Mouse (Mus musculus): ENCODE results near the gene Camta1.

The Camta1 gene

DNA sequence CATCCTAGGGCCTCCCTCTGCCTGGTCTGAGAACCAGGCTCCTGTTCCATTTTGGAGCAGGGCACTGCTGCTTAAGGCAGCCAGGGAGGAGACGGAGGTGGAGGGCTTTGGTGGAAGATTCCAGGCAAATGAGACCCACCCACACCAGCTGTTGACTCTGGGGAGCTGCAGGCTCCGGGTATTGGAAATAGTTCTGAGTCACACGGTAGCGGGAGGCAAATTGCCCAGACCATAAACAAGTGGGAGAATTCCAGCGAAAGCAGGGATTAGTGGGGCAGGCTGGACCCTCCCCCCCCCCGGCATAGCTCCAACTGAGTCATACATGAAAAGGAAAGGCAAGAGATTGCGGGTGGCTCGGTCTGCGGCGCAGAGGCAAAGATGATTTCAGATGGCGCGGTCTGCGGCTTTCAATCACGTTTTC is 450.0 kb downstream of the Camta1 start:
- H3K9me3 ChIP-seq (ENCODE audit: low read length) = no peaks in the 10 kb centered on the region
- H3K4me3 ChIP-seq (replicated peaks; ENCODE audit: low read length) = peak overlapping the region; percentile 26; the same call in 1 of the 2 replicates
- peaks cover 3% of the 10 kb centered on the region; the same call in 1 of the 2 replicates for H3K27me3 ChIP-seq (ENCODE audit: insufficient read depth, low read length)
- H3K4me1 ChIP-seq (replicated peaks; ENCODE audit: low read depth, low read length) = peaks cover 25% of the 10 kb centered on the region
- H3K36me3 ChIP-seq (ENCODE audit: insufficient read depth, low read length) = no peaks in the 10 kb centered on the region
- TF ChIP-seq CTCF (conservative IDR thresholded peaks at IDR 0.05; ENCODE audit: low read length) (no peak), POU5F1 (IDR thresholded peaks at IDR 0.05; ENCODE audit: borderline replicate concordance, low read length) (no peak)

DNA sequence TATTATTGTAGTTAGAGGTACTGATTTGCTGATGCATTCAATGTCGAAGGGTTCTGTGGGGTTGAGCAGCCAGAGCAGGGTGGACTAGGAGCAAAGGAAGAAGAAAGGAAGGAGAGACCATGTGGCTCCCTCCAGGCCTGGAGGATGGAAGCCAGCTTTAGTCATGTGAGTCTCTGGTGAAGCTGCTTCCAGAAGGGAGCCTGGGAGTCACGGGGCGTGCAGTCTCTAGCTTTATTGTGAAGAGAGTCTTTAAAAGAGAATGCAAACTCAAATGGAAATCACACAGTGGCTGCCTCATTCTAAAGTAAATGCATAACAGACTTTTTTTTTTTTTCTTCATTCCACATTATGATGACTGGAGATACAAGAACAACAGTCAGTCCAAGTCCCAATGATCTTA is 450.7 kb downstream of the Camta1 start:
- H3K27me3 ChIP-seq (ENCODE audit: insufficient read depth, low read length) = peaks cover 3% of the 10 kb centered on the region; the same call in 1 of the 2 replicates
- TF ChIP-seq NANOG (IDR thresholded peaks at IDR 0.05; ENCODE audit: borderline replicate concordance, low read length) (no peak), CTCF (conservative IDR thresholded peaks at IDR 0.05; ENCODE audit: low read length) (no peak), POU5F1 (IDR thresholded peaks at IDR 0.05; ENCODE audit: borderline replicate concordance, low read length) (no peak)
- peaks cover 28% of the 10 kb centered on the region for H3K4me1 ChIP-seq (replicated peaks; ENCODE audit: low read depth, low read length)
- no peaks in the 10 kb centered on the region for H3K9me3 ChIP-seq (ENCODE audit: low read length)
- no peaks in the 10 kb centered on the region for H3K36me3 ChIP-seq (ENCODE audit: insufficient read depth, low read length)
- H3K4me3 ChIP-seq (replicated peaks; ENCODE audit: low read length) = no peak overlapping the region

DNA sequence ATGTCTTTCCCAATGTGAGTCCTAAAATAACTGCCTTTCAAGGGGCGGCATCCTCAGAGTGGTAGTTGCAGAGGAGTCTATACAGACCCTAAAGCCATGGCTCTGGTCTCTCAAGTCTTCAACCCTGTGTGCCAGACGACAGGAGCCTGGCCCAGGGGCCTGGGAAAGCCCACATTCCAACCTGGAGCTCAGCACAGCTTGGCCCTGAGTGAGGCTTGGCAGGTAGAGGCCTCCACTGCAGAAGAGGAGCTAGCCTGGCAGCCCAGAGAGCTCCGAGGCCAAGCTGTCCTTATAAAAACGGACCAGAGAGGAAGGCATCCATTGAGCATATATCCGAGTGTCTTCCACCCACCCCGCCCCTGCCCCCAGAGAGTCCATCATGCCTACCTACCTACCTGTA is 452.4 kb downstream of the Camta1 start:
- no peak overlapping the region for H3K4me3 ChIP-seq (replicated peaks; ENCODE audit: low read length)
- peaks cover 38% of the 10 kb centered on the region for H3K4me1 ChIP-seq (replicated peaks; ENCODE audit: low read depth, low read length)
- no peaks in the 10 kb centered on the region for H3K36me3 ChIP-seq (ENCODE audit: insufficient read depth, low read length)
- TF ChIP-seq CTCF (conservative IDR thresholded peaks at IDR 0.05; ENCODE audit: low read length) (no peak), POU5F1 (IDR thresholded peaks at IDR 0.05; ENCODE audit: borderline replicate concordance, low read length) (no peak), NANOG (IDR thresholded peaks at IDR 0.05; ENCODE audit: borderline replicate concordance, low read length) (no peak)
- H3K9me3 ChIP-seq (ENCODE audit: low read length) = no peaks in the 10 kb centered on the region
- peaks cover 3% of the 10 kb centered on the region; the same call in 1 of the 2 replicates for H3K27me3 ChIP-seq (ENCODE audit: insufficient read depth, low read length)

DNA sequence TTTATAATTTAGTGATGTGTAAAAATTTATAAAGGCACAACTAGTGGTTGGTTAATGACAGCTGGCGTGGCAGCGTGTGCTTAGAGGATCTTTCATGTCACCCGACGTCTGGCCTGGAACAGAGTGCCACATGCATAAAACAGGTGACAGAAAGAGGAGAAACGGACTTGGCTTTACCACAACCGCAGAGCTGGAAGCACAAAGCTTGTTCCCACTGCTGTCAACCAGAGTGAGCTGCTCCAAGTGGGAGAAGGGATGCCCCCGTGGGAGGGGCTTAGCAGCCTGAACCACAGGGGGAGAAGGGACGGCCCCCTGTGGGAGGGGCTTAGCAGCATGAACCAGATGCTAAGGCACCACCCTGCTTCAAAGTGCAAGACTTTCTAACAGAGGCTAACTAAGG is 452.9 kb downstream of the Camta1 start:
- Histone ChIP-seq H3K27me3 (ENCODE audit: insufficient read depth, low read length) (peaks cover 3% of the 10 kb centered on the region; the same call in 1 of the 2 replicates), H3K36me3 (ENCODE audit: insufficient read depth, low read length) (no peaks in the 10 kb centered on the region), H3K4me1 (replicated peaks; ENCODE audit: low read depth, low read length) (peaks cover 42% of the 10 kb centered on the region), H3K9me3 (ENCODE audit: low read length) (no peaks in the 10 kb centered on the region), H3K4me3 (replicated peaks; ENCODE audit: low read length) (no peak overlapping the region)
- TF ChIP-seq POU5F1 (IDR thresholded peaks at IDR 0.05; ENCODE audit: borderline replicate concordance, low read length) (no peak), NANOG (IDR thresholded peaks at IDR 0.05; ENCODE audit: borderline replicate concordance, low read length) (no peak), CTCF (conservative IDR thresholded peaks at IDR 0.05; ENCODE audit: low read length) (no peak)

DNA sequence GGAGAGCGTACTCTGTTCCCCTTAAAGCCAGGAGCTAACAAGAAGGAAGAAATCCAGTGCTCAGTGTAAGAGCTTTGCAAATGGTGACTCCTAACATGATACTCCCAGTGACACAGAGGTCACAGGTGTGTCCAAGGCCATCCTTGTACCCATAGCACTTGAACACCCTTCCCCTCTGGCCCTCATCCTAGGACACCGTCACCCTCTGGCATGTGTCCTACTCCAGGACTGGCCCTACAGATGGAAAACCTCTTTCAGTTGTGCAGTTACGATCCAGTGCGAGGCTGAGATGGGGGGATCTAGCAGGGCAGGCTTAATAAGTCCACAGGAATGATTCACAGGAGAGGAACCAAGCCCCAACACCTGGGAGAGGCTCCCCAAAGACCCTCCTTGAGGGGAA is 453.4 kb downstream of the Camta1 start:
- H3K9me3 ChIP-seq (ENCODE audit: low read length) = no peaks in the 10 kb centered on the region
- TF ChIP-seq POU5F1 (IDR thresholded peaks at IDR 0.05; ENCODE audit: borderline replicate concordance, low read length) (no peak), CTCF (conservative IDR thresholded peaks at IDR 0.05; ENCODE audit: low read length) (no peak), NANOG (IDR thresholded peaks at IDR 0.05; ENCODE audit: borderline replicate concordance, low read length) (no peak)

DNA sequence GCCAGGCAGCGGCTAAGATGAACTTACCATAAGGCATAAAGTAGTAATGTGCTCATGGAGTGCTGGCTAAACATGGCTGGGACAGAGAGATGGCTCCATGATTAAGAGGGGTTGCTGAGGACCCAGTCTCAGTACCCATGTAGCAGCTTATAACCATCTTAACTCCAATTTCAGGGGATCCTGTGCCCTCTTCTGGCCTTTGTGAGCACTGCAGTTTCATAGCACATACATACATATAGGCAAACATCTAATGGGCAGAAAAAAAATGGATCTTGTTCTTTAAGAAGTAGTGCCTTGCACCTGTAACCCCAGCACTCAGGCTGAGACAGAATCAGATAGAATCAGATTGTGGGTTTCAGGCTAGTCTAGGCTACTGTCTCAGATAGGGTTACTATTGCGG is 454.5 kb downstream of the Camta1 start:
- Histone ChIP-seq H3K27me3 (ENCODE audit: insufficient read depth, low read length) (peaks cover 16% of the 10 kb centered on the region), H3K9me3 (ENCODE audit: low read length) (0 out of 2 replicates have a peak, but pooled peaks cover 4% of the 10 kb centered on the region), H3K4me1 (replicated peaks; ENCODE audit: low read depth, low read length) (peaks cover 41% of the 10 kb centered on the region), H3K4me3 (replicated peaks; ENCODE audit: low read length) (no peak overlapping the region), H3K36me3 (ENCODE audit: insufficient read depth, low read length) (no peaks in the 10 kb centered on the region)
- TF ChIP-seq NANOG (IDR thresholded peaks at IDR 0.05; ENCODE audit: borderline replicate concordance, low read length) (no peak), POU5F1 (IDR thresholded peaks at IDR 0.05; ENCODE audit: borderline replicate concordance, low read length) (no peak), CTCF (conservative IDR thresholded peaks at IDR 0.05; ENCODE audit: low read length) (peak; percentile 56)

More for the DNA sequence above, 453.4 kb downstream of the Camta1 start:
- peaks cover 6% of the 10 kb centered on the region; the same call in 1 of the 2 replicates for H3K27me3 ChIP-seq (ENCODE audit: insufficient read depth, low read length)
- H3K4me3 ChIP-seq (replicated peaks; ENCODE audit: low read length) = no peak overlapping the region
- peaks cover 42% of the 10 kb centered on the region for H3K4me1 ChIP-seq (replicated peaks; ENCODE audit: low read depth, low read length)
- H3K36me3 ChIP-seq (ENCODE audit: insufficient read depth, low read length) = no peaks in the 10 kb centered on the region

DNA sequence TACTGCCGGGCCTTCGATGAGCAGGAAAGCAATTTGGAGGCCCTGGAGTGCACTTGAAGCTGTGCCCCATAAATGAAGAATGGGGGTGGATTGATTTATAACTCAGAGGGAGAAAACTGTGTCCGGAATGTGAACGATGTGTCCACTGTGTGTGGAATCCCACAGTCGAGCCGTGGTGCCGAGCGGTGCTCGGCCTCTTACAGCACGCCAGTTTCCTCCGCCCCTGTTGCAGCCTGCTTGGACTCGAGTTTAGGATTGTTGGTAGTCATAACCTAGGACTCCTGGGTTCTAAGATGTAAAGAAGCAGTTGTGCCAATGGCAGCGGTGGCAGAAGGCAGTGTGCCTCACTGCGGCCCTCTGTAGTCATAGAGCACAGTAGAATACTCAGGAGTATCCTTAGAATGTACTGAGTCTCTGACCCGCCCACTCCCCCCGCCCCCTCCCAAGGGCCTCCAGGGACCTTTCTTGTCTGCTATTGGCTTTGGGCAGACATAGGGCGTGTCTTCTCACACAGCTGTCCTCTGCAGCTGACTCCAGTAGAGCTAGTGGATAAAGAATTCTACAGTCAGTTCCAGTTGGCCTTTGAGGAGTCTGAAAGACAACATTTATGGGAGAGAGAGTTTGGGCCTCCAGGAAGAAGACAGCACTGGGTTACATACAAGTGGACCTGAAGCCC is 457.0 kb downstream of the Camta1 start:
- TF ChIP-seq CTCF (conservative IDR thresholded peaks at IDR 0.05; ENCODE audit: low read length) (no peak), NANOG (IDR thresholded peaks at IDR 0.05; ENCODE audit: borderline replicate concordance, low read length) (no peak), POU5F1 (IDR thresholded peaks at IDR 0.05; ENCODE audit: borderline replicate concordance, low read length) (no peak)
- H3K4me3 ChIP-seq (replicated peaks; ENCODE audit: low read length) = peak overlapping the region; percentile 45; the same call in 1 of the 2 replicates

DNA sequence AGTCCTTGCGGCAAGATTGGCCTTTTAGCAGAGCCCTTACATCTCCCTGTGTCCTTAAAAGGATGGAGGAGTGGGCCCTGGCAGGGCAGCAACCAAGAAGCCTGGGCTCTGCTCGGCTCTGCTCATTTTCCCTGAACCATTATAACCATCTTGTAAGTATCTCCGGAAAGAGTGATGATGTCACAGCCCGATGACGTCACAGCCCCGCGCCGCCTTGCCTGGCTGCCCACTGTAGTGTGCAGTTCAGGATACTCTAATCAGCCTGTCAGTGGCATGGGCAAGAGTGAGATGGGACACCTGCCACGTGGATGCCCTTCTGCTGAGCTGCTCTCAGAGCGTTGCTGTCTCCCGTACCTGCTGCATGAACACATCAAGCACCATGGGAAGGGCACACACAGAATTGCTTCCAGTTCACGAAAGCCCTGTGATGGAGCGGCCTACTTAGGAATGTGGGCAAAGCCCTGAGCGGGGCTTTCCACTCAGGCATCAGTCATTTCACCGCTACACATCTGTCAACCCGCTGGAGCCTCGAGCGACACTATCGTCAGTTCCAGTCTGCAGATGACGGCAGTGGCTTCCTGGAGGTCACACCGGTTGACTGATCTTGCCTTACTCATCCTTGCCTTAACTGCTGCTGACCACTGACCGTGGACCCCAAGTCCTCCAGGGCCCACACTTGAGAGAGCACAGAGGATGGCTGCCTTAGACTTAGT is 459.8 kb downstream of the Camta1 start:
- TF ChIP-seq POU5F1 (IDR thresholded peaks at IDR 0.05; ENCODE audit: borderline replicate concordance, low read length) (no peak), CTCF (conservative IDR thresholded peaks at IDR 0.05; ENCODE audit: low read length) (no peak), NANOG (IDR thresholded peaks at IDR 0.05; ENCODE audit: borderline replicate concordance, low read length) (no peak)
- H3K4me3 ChIP-seq (replicated peaks; ENCODE audit: low read length) = peak overlapping the region; percentile 53
- peaks cover 29% of the 10 kb centered on the region for H3K4me1 ChIP-seq (replicated peaks; ENCODE audit: low read depth, low read length)
- H3K9me3 ChIP-seq (ENCODE audit: low read length) = 0 out of 2 replicates have a peak, but pooled peaks cover 4% of the 10 kb centered on the region
- no peaks in the 10 kb centered on the region for H3K36me3 ChIP-seq (ENCODE audit: insufficient read depth, low read length)
- H3K27me3 ChIP-seq (ENCODE audit: insufficient read depth, low read length) = peaks cover 29% of the 10 kb centered on the region

More for the DNA sequence above, 457.0 kb downstream of the Camta1 start:
- no peaks in the 10 kb centered on the region for H3K36me3 ChIP-seq (ENCODE audit: insufficient read depth, low read length)
- 0 out of 2 replicates have a peak, but pooled peaks cover 4% of the 10 kb centered on the region for H3K9me3 ChIP-seq (ENCODE audit: low read length)
- H3K27me3 ChIP-seq (ENCODE audit: insufficient read depth, low read length) = peaks cover 28% of the 10 kb centered on the region
- peaks cover 38% of the 10 kb centered on the region for H3K4me1 ChIP-seq (replicated peaks; ENCODE audit: low read depth, low read length)
